Mouse (Mus musculus): ENCODE measurements around the gene Rnf145.

Rnf145 gene

DNA sequence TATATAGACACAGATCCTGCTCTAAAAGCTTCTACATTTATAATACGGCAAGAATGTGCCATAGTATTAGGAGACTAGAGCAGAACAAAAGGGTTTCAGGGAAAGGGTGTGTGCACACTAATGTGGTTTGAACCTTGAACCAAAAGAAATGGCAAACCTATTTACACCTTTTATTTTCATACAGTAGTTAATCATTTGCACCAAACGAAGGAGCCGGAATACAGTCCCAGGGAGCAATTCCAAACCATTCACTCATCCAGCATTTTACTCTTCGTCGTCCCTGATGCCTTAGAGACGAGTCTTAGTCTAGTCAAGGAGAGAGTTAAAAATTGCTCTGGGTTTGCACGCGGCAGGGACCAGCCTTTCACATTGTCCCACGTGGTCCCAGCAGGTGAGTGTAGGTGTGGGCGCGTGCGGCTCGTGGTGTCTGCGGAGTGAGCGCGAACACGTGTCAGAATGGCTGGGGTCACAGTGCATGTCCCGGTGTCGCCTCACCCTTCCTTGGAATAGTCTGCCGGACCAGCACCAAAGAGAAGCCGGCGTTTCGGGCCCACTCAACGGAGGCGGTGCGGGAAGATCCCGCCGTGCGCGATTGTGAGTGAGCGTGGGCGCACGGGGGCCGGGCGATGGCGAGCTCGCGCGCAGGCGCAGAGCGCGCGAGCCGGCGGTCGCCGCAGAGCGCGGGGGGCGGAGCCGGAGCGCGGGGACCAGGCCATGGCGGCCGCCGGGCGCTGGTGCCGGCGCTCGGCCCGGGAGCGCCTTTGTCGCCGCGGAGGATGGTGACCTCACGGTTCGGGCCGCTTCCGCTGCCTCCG is at the start of gene Rnf145:
Gene Rnf145 (plus strand): TSS at position 684 of the 815 bp plus-strand sequence.
- peak; percentile 70 for DNase-seq (ENCODE audit: low spot score)

DNA sequence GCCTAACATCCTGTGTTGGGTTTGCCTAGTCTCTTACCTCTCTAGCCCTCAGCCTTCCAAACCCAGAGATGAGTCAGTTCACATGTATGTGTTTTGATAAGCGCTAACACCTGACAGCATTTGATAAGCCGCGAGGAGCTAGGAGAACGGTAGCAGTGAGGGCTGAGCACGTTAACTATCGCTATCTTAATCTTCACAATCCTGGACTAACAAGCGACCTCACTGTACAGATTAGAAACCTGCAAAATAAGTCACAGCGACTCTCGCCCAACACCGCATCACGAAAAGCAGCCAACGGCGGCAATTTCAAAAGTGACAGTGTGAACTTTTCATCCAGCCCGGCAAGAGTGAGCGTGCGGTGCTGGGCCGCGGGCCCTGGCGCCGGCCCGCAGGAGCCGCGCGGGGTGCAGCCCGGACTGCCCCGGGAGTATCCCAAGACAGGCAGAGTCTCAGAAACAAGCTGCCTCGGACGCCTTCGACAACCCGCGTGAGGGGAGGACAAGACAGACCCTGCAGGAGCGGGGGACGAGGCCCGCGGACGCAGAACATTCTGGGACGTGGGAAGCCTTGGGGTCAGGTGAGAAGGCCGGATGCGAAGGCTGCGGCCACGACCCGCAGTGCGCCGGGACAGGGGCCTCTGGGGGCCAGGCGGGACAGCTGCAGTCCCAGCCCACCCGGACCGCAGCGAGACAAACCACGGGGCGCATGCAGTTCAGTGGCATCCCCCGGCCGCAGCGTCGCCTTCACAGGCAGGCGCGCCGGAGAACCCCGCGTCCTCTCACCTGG is 48.9 kb upstream of the Rnf145 start:
- peak; percentile 37 for DNase-seq (ENCODE audit: low spot score)

DNA sequence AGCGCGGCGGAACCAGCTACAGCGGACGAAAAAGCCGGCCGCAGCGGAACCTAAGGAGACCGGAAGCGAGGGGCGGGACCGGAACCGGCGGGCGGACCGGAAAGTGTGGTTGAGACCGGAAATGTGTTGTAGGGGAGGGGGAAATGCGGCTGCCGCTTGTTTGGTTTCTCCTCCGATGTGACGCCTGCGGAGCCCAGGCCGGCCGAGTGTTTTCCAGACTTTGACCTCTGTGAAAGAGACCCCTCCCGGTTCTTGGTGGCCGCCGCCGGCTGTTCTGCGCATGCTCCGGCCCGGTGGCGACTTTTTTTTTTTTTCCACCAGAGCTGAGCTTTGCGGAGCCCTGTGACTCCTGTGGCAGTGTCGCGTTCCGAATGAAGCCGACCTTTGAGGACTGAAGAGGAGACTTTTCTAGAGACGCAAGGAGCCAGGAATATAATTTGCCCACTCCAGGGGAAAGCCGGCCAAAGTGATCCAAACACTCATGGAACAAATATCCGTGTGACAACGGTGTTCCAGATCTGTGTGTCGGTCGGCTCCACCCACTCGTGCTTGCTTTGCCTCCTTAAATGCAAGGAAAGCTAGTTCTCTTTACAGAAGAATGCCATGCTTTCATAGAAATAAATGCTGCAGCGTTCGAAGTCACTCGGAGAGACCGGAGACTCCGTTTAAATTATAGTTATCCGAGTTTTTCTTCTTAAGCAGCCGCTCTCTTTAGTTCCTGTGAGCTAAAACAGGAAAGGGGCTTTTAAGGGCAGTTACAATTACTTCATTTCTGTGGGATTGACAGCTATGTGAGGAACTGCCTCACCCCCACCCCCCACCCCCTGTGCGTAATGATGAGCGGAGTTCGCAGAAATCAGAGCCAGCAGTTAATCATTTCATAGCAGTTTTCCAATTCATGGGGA is 48.1 kb upstream of the Rnf145 start, which contains the start of gene Ublcp1:
Gene Ublcp1 (minus strand): TSS at position 67 of the 905 bp plus-strand sequence.
- DNase-seq (ENCODE audit: low spot score), result peak; percentile 94

DNA sequence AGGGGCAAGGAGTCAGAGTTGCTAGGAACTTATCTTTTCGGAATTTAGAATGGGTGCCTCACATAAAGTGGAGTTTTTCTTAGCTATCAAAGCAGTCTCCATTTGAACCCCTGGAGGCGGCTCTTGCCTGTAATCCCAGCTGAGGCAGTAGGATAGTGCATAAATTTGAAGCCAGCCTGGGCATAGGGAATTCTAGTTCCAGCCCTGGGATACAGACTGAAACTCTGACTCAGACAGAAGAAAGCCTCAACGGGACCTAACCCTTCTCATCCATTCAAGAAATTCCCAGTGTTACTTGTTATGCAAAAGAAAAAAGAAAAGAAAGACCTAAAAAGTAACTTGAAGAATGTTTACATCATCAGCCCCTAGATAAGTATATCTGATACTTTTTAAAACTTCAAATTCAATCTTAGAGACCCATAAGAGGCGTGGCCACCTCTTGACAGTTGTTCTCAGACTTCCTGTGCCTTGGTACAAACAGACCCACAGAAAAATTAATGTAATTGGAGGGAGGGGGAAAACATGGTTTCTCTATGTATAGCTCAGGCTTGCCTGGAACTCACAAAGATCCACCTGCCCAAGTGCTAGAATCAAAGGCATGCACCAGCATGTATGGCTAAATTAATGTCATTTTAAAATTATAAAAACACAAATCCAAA is 47.3 kb upstream of the Rnf145 start:
- peak; percentile 21 for DNase-seq (ENCODE audit: low spot score)

GRCm38 (mm10) chr11:44475467-44475866 is 43.3 kb upstream of the Rnf145 start:
- no peak for DNase-seq (ENCODE audit: low spot score)

GRCm38 (mm10) chr11:44476445-44476844 is 42.3 kb upstream of the Rnf145 start:
- DNase-seq (ENCODE audit: low spot score), result no peak

- no peak for DNase-seq (ENCODE audit: low spot score)
These were observed 40.4 kb upstream of the Rnf145 start for GRCm38 (mm10) chr11:44478382-44478781.

DNA sequence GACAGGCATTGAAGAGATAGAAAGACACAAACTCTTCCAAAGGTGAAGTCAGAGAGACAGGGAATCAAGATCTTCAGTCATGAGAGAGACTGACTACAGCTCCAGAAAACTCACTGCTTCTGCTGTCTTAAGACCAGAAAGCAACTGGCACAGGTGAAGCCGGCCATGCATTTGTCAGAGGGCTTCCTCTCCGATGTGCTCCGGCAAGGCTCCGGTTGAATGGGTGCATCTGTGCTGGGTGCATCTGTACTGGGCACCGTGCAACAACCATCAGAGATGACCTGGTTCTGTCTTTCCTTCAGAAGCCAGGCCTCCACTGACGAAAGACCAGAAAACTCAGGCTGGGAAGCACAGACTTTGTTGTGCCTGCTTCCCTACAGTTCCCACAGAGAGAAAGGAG is 38.5 kb upstream of the Rnf145 start:
- DNase-seq (ENCODE audit: low spot score), result no peak

DNA sequence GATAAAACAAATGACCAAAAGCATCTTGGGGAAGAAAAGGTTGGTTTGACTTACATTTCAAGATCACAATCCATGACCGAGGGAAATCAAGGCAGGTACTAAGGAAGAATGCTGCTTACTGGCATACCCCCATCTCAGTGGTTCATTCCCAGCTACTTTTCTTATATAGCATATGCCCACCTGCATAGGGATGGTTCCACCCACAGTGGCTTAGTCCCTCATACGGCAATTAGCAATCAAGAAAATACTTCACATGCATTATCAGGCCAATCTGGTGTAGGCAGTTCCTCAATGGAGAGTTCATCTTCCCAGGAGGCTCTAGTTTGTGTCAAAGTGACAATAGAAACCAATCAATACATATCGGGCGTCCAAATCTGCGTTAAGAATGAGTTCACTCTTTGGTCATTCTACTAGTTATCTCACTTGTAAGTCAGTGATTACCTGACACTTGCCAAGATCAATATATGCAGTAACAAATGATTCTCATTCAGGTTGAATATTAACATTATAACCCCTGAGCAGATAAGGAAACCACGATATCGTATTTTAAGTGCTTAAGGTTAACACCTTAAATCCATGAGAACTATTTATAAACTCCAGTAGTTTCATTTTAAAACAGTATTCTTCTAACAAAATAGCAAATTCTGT is 33.6 kb upstream of the Rnf145 start:
- DNase-seq (ENCODE audit: low spot score), result no peak

DNA sequence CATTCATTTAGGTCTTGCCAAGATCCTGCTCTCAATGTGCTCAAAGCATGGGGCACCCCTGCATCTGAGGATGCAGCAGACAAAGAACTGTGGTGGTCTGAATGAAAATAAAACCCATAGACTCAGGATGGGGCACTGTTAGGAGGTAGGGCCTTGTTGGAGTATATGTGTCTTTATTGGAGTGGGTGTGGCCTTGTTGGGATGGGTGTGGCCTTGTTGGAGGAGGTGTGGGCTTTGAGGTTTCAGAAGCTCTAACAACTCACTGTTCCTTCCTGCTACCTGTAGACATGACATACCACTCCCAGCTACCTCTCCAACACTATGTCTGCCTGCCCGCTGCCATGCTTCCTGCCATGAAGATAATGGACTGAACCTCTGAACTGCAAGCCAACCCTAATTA is 29.6 kb upstream of the Rnf145 start:
- no peak for DNase-seq (ENCODE audit: low spot score)

GRCm38 (mm10) chr11:44494643-44495323 is 24.0 kb upstream of the Rnf145 start:
- DNase-seq (ENCODE audit: low spot score), result no peak

GRCm38 (mm10) chr11:44496217-44496616 is 22.5 kb upstream of the Rnf145 start:
- DNase-seq (ENCODE audit: low spot score), result no peak

DNA sequence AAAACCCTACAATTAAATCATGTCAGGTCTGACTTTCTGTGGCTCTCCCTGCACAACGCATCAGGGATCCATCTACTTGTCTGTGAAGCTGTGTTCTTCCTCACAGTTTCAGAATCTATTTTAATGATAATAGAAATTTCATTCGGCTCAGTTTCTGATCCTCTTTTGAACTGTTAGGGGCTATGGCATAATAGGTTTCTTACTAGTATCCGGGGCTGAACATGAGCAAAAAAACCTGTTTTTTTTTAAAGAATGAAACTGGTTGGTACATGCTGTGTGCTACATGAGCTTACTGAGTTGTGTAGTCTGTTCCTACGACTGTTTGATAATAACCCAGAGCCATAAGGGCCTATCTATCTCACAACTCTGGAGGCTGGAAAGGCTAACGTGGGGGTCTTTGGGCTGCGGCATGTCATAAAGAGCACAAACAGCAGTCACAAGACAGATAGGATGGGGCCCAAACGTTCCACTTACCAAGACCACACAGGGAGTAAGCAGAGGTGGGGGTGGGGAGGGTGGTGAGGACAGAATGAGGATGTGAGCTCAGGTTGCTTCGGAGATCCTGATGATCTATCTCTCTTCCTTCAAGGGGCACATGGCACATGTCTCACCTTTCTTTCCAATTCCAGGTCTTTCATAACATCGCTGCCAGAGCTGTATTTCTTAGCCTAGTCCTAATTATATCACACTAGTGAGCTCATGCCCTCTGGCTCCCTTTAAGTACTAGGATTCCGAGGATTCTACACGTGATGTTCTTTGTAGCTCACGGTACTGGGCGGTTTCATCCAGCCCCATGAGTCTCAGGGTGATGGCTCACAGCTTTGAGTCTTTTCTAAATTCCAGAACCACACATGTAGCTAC is 20.1 kb upstream of the Rnf145 start:
- DNase-seq (ENCODE audit: low spot score), result no peak

GRCm38 (mm10) chr11:44500966-44501365 is 17.8 kb upstream of the Rnf145 start:
- no peak for DNase-seq (ENCODE audit: low spot score)

GRCm38 (mm10) chr11:44501477-44501876 is 17.3 kb upstream of the Rnf145 start:
- DNase-seq (ENCODE audit: low spot score), result no peak

GRCm38 (mm10) chr11:44502931-44503330 is 15.8 kb upstream of the Rnf145 start:
- no peak for DNase-seq (ENCODE audit: low spot score)

GRCm38 (mm10) chr11:44504146-44504545 is 14.6 kb upstream of the Rnf145 start:
- DNase-seq (ENCODE audit: low spot score), result no peak

GRCm38 (mm10) chr11:44504761-44505160 is 14.0 kb upstream of the Rnf145 start:
- no peak for DNase-seq (ENCODE audit: low spot score)

DNA sequence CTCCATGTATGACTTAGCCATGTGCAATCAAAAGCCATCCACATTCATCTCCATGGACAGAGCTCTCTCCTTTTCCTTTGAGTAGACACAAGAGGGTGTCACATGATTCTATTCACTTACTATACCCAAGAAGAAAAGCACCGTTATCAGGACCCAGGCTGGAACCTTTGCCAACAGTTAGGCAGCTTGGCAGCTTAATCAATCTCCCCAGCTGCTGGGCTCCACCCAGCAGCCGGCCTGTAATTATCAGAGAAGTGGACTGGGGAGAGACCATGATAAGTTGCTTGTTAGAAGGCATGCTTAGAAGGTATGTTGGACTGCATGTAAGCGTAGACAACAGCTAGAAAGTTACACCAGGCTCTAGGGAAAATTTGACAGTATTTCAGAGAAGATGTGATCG is 9.9 kb upstream of the Rnf145 start:
- no peak for DNase-seq (ENCODE audit: low spot score)

All from embryo, embryonic 10 days (tissue).